23 mouse cellular contexts compared by ENCODE assay signal in genomic region chr10:120589659-120590058, GRCm38 (mm10).
"Had no signal": no experiment of that assay in that cellular context is flagged by ENCODE, and none has a peak within 500 bp of the region (broad histone marks: within the 10 kb centered on the region; RNA-seq: fewer than 3 reads in every experiment).

No protein-coding gene starts in this region.

- ATAC-seq: lung, postnatal 0 days; midbrain, embryonic 13.5 days; midbrain, embryonic 16.5 days had no signal

- H3K9me3 ChIP-seq: limb, embryonic 15.5 days; midbrain, embryonic 13.5 days; neural tube, embryonic 12.5 days; neural tube, embryonic 15.5 days had no signal

- H3K4me2 ChIP-seq: kidney, embryonic 15.5 days; limb, embryonic 15.5 days; liver, embryonic 11.5 days; lung, embryonic 14.5 days; midbrain, embryonic 13.5 days; neural tube, embryonic 12.5 days; neural tube, embryonic 15.5 days had no signal

- H3K27ac ChIP-seq: kidney, embryonic 15.5 days; limb, embryonic 15.5 days; liver, embryonic 14.5 days; macrophage; midbrain, embryonic 10.5 days; midbrain, embryonic 13.5 days; neural tube, embryonic 12.5 days; neural tube, embryonic 15.5 days; stomach, postnatal 0 days had no signal

- H3K9ac ChIP-seq: kidney, embryonic 15.5 days; limb, embryonic 15.5 days; liver, embryonic 14.5 days; liver, postnatal 0 days; lung, embryonic 14.5 days; midbrain, embryonic 13.5 days; neural tube, embryonic 12.5 days; neural tube, embryonic 15.5 days had no signal

- H3K4me3 ChIP-seq: kidney, embryonic 15.5 days; limb, embryonic 15.5 days; midbrain, embryonic 10.5 days; midbrain, embryonic 13.5 days; myocyte; neural tube, embryonic 12.5 days; neural tube, embryonic 15.5 days had no signal

- H3K4me1 ChIP-seq: kidney, embryonic 15.5 days; limb, embryonic 15.5 days; midbrain, embryonic 10.5 days; midbrain, embryonic 13.5 days; neural tube, embryonic 12.5 days; neural tube, embryonic 15.5 days had no signal

- H3K36me3 ChIP-seq: kidney, embryonic 15.5 days; limb, embryonic 15.5 days; midbrain, embryonic 10.5 days; midbrain, embryonic 13.5 days; neural tube, embryonic 12.5 days; neural tube, embryonic 15.5 days had no signal

- DNase-seq: kidney, adult 11 months; kidney, adult 8-10 months; kidney, postnatal 4 days; liver, postnatal 0 days; lung, embryonic 14.5 days; right cerebral cortex, adult 18-20 months; right cerebral cortex, postnatal 14 days; right cerebral cortex, postnatal 4 days; thymus, adult 2 months; thymus, postnatal 25 days had no signal

- H3K27me3 ChIP-seq: kidney, embryonic 15.5 days; limb, embryonic 15.5 days; midbrain, embryonic 13.5 days; neural tube, embryonic 12.5 days; neural tube, embryonic 15.5 days had no signal
